14 mouse cellular contexts compared by ENCODE assay signal in genomic region chr14:34944390-34944979, GRCm38 (mm10).
DNase-seq lines count a peak whose midpoint lies in the region; ATAC-seq lines count a peak whose summit lies in the region.
"Had no signal": no experiment of that assay in that cellular context is flagged by ENCODE, and none has a peak within 500 bp of the region (broad histone marks: within the 10 kb centered on the region; RNA-seq: fewer than 3 reads in every experiment).

No protein-coding gene starts in this region.

- ATAC-seq in forebrain, embryonic 14.5 days, result peak; percentile 76

- no peaks in the 10 kb centered on the region for H3K9me3 ChIP-seq in forebrain, embryonic 14.5 days (replicated peaks; ENCODE audit: control insufficient read depth, low read length)
- H3K9me3 ChIP-seq: limb, embryonic 15.5 days; midbrain, embryonic 12.5 days had no signal

- intact Hi-C loops in heart, postnatal 10 days (cut with DNase I), result no loop called here

- WGBS in forebrain, embryonic 14.5 days, result 72% methylated on average over 14 of the region's 14 CpGs

- H3K9ac ChIP-seq in forebrain, embryonic 14.5 days (ENCODE audit: low read length), result no peak overlapping the region
- H3K9ac ChIP-seq: limb, embryonic 15.5 days; midbrain, embryonic 12.5 days had no signal

- H3K4me2 ChIP-seq in forebrain, embryonic 14.5 days (ENCODE audit: low read length), result no peak overlapping the region
- H3K4me2 ChIP-seq: limb, embryonic 15.5 days; midbrain, embryonic 12.5 days had no signal

- H3K27ac ChIP-seq in forebrain, embryonic 14.5 days (ENCODE audit: low read depth, low read length), result no peak overlapping the region
- H3K27ac ChIP-seq: kidney, postnatal 0 days; limb, embryonic 15.5 days; midbrain, embryonic 12.5 days had no signal

- H3K4me1 ChIP-seq in forebrain, embryonic 14.5 days (ENCODE audit: control insufficient read depth, insufficient read depth, low read length), result no peaks in the 10 kb centered on the region; the same call in 1 of the 2 replicates
- H3K4me1 ChIP-seq: limb, embryonic 15.5 days; midbrain, embryonic 12.5 days had no signal

- no peaks in the 10 kb centered on the region for H3K27me3 ChIP-seq in forebrain, embryonic 14.5 days (replicated peaks; ENCODE audit: control insufficient read depth, insufficient read depth, low read length)
- H3K27me3 ChIP-seq: midbrain, embryonic 12.5 days had no signal

- no peak overlapping the region for H3K4me3 ChIP-seq in forebrain, embryonic 14.5 days (ENCODE audit: low read depth, low read length)
- H3K4me3 ChIP-seq: erythroblast, embryonic 14.5 days; limb, embryonic 15.5 days; midbrain, embryonic 12.5 days had no signal

- H3K36me3 ChIP-seq in forebrain, embryonic 14.5 days (ENCODE audit: control insufficient read depth, insufficient read depth, low read length), result no peaks in the 10 kb centered on the region
- H3K36me3 ChIP-seq: limb, embryonic 15.5 days; midbrain, embryonic 12.5 days had no signal

- DNase-seq in heart, adult 11 months, result peak; percentile 73
- DNase-seq in heart, adult 8-10 months (ENCODE audit: low spot score), result no peak
- peak; percentile 80 for DNase-seq in forebrain, embryonic 14.5 days (ENCODE audit: low spot score)
- peak; percentile 72 for DNase-seq in layer of hippocampus, adult 9-11 months
- DNase-seq in right cerebral cortex, postnatal 10 days (ENCODE audit: low spot score in 2 of 2), result peak; percentile 83 to 87
- DNase-seq in gastrocnemius, postnatal 25 days, result no peak
- DNase-seq in heart, postnatal 10 days, result no peak
- DNase-seq in adrenal gland, postnatal 14 days, result no peak
- DNase-seq: cerebellum, adult 9-11 months; thymus, adult 18-20 months had no signal

Comparison
In these comparisons a context has a peak if more than half of its experiments do, and no peak if none do; other contexts are left out.
1. DNase-seq: peak in heart, adult 11 months (single experiment), forebrain, embryonic 14.5 days (single experiment), layer of hippocampus, adult 9-11 months (single experiment) and right cerebral cortex, postnatal 10 days (2 of 2); none in heart, adult 8-10 months (single experiment), gastrocnemius, postnatal 25 days (single experiment), heart, postnatal 10 days (0 of 2) and adrenal gland, postnatal 14 days (single experiment).